Mouse (Mus musculus) T-helper 1 cell (primary cell): ENCODE data around the gene Pamr1.

ENCODE experiments used
- in situ Hi-C: fragments of 300-600 bp; cut with MboI, MseI; formaldehyde crosslinking; loops from one replicate; pipeline ENCODE4 v1.15.1; 2025; ENCODE audit warnings: high pct_unique_total_duplicates

Pamr1 gene

GRCm38 (mm10) chr2:102598911-102599721, 49.3 kb downstream of the Pamr1 start:
- in situ Hi-C loops, result no loop called here

- in situ Hi-C loops, result no loop called here
Observed at GRCm38 (mm10) chr2:102600516-102600915, 50.7 kb downstream of the Pamr1 start.

- in situ Hi-C loops, result no loop called here
Observed at GRCm38 (mm10) chr2:102610485-102610884, 60.7 kb downstream of the Pamr1 start.

- in situ Hi-C loops, result loop anchor here (5.0 kb wide), 1 partner anchor 104 kb away; no protein-coding TSS in a partner anchor
Observed at GRCm38 (mm10) chr2:102616637-102617036, 66.8 kb downstream of the Pamr1 start.

- in situ Hi-C loops, result no loop called here
Observed at GRCm38 (mm10) chr2:102620744-102621429, 71.1 kb downstream of the Pamr1 start.

- in situ Hi-C loops, result no loop called here
Observed at GRCm38 (mm10) chr2:102622176-102622575, 72.4 kb downstream of the Pamr1 start.

- in situ Hi-C loops, result no loop called here
Observed at GRCm38 (mm10) chr2:102622943-102623342, 73.1 kb downstream of the Pamr1 start.

GRCm38 (mm10) chr2:102624538-102624937, 74.7 kb downstream of the Pamr1 start:
- in situ Hi-C loops, result no loop called here

- in situ Hi-C loops, result no loop called here
Observed at GRCm38 (mm10) chr2:102632361-102632760, 82.5 kb downstream of the Pamr1 start.

- in situ Hi-C loops, result no loop called here
Observed at GRCm38 (mm10) chr2:102634010-102634409, 84.2 kb downstream of the Pamr1 start.

- in situ Hi-C loops, result no loop called here
Observed at GRCm38 (mm10) chr2:102635523-102636060, 85.8 kb downstream of the Pamr1 start.

GRCm38 (mm10) chr2:102636116-102636600, 86.3 kb downstream of the Pamr1 start:
- in situ Hi-C loops, result no loop called here

- in situ Hi-C loops, result no loop called here
Observed at GRCm38 (mm10) chr2:102638140-102638539, 88.3 kb downstream of the Pamr1 start.

GRCm38 (mm10) chr2:102638690-102639089, 88.9 kb downstream of the Pamr1 start:
- in situ Hi-C loops, result no loop called here

- in situ Hi-C loops, result loop anchor here (10.0 kb wide), 1 partner anchor 1396 kb away; no protein-coding TSS in a partner anchor
Observed at GRCm38 (mm10) chr2:102648845-102649500, 99.2 kb downstream of the Pamr1 start.

- in situ Hi-C loops, result no loop called here
Observed at GRCm38 (mm10) chr2:102650322-102650721, 100.5 kb downstream of the Pamr1 start.

GRCm38 (mm10) chr2:102655966-102656725, 106.3 kb downstream of the Pamr1 start:
- in situ Hi-C loops, result no loop called here

- in situ Hi-C loops, result no loop called here
Observed at GRCm38 (mm10) chr2:102657726-102658125, 107.9 kb downstream of the Pamr1 start.

- in situ Hi-C loops, result no loop called here
Observed at GRCm38 (mm10) chr2:102658163-102658660, 108.4 kb downstream of the Pamr1 start, which contains the start of gene Slc1a2. Gene Slc1a2 (plus strand): TSS chr2:102658659.

- in situ Hi-C loops, result no loop called here
Observed at GRCm38 (mm10) chr2:102658661-102659520, 109.1 kb downstream of the Pamr1 start.
